Mouse (Mus musculus) forebrain, embryonic 14.5 days (tissue): ENCODE data around the gene Gm43738. TPM values are rescaled to one million over a fixed set of nuclear protein-coding genes. Genes with fewer than 3 reads are reported as not detected.
"Not testable (repeated sequence)": the region's sequence is repeated elsewhere in the genome, so short reads cannot be mapped to it uniquely, and the experiment has no call there.

Experiments
- ATAC-seq: fragments of 200-750 bp; cut with Nextera tagmentation; 2 replicates; pipeline ENCODE4 v1.8.0; 2017; ENCODE audit warnings: mild to moderate bottlenecking, moderate library complexity
- DNase-seq: peaks from one replicate; pipeline ENCODE4 v3.0.0-alpha.2; 2015; ENCODE audit warnings: low spot score
- H3K27ac ChIP-seq: fragments of 300-500 bp; sonication (generic); 2 replicates; pipeline ENCODE4 v1.5.1; 2014; ENCODE audit warnings: low read depth, mild to moderate bottlenecking, control low read depth, low read length, moderate library complexity
- H3K27me3 ChIP-seq: fragments of 300-500 bp; sonication (generic); replicated peaks from 2 replicates; pipeline ENCODE4 v1.6.1; 2014; ENCODE audit warnings: low read length, control low read depth, mixed read lengths; ENCODE audit not compliant: control insufficient read depth, insufficient read depth
- H3K36me3 ChIP-seq: fragments of 300-500 bp; sonication (generic); 2 replicates; pipeline ENCODE4 v1.6.1; 2014; ENCODE audit warnings: low read length, control low read depth; ENCODE audit not compliant: control insufficient read depth, insufficient read depth
- H3K4me1 ChIP-seq: fragments of 300-500 bp; sonication (generic); 2 replicates; pipeline ENCODE4 v1.6.1; 2014; ENCODE audit warnings: antibody characterized with exemption, low read length, control low read depth; ENCODE audit not compliant: control insufficient read depth, insufficient read depth
- H3K4me2 ChIP-seq: fragments of 300-500 bp; sonication (generic); 2 replicates; pipeline ENCODE4 v1.6.1; 2014; ENCODE audit warnings: mild to moderate bottlenecking, control low read depth, low read length
- H3K4me3 ChIP-seq: fragments of 300-500 bp; sonication (generic); 2 replicates; pipeline ENCODE4 v1.5.1; 2014; ENCODE audit warnings: low read depth, low read length, control low read depth
- H3K9ac ChIP-seq: fragments of 300-500 bp; sonication (generic); 2 replicates; pipeline ENCODE4 v1.6.1; 2014; ENCODE audit warnings: mild to moderate bottlenecking, low read length, control low read depth, moderate library complexity
- H3K9me3 ChIP-seq: fragments of 300-500 bp; sonication (generic); replicated peaks from 2 replicates; pipeline ENCODE4 v1.6.1; 2016; ENCODE audit warnings: low read length, control low read depth, mixed read lengths; ENCODE audit not compliant: control insufficient read depth
- WGBS: fragments of 180-500 bp; shearing (Covaris S2); extraction: QIAGEN DNeasy Blood & Tissue Kit; methylation state at CpG from one replicate; pipeline ENCODE4 v1.1.7; 2014; 5-methylcytosine and 5-hydroxymethylcytosine counted together
- polyA plus RNA-seq: library from polyadenylated mRNA; unstranded; fragments of >200 nt; fragmentation: Nextera tagmentation; extraction: Ambion mirVana; gene quantifications from 2 replicates; pipeline ENCODE4 v1.2.1, GENCODE M21; 2014

Gm43738 gene
- polyA plus RNA-seq, 1 experiment from 2014 or later, result not detected

GRCm38 (mm10) chr3:89084133-89084532 is 16.8 kb downstream of the Gm43738 start:
- Histone ChIP-seq H3K27ac (no peak overlapping the region), H3K9ac (no peak overlapping the region), H3K27me3 (0 out of 2 replicates have a peak, but pooled peaks cover 9% of the 10 kb centered on the region), H3K9me3 (no peaks in the 10 kb centered on the region), H3K4me1 (no peaks in the 10 kb centered on the region), H3K4me2 (no peak overlapping the region), H3K36me3 (peaks cover 61% of the 10 kb centered on the region), H3K4me3 (no peak overlapping the region)
- no peak for DNase-seq
- 78% methylated on average over 2 of the region's 2 CpGs for WGBS
- no peak for ATAC-seq

- not testable (repeated sequence) for H3K4me1 ChIP-seq, H3K4me3 ChIP-seq, DNase-seq, H3K9ac ChIP-seq, H3K27ac ChIP-seq, H3K9me3 ChIP-seq, ATAC-seq, H3K27me3 ChIP-seq, H3K4me2 ChIP-seq
- H3K36me3 ChIP-seq, result peaks cover 55% of the 10 kb centered on the region
Measured at GRCm38 (mm10) chr3:89082287-89082686, 18.6 kb downstream of the Gm43738 start.

GRCm38 (mm10) chr3:89077383-89077782 is 23.5 kb downstream of the Gm43738 start:
- no peak overlapping the region for H3K4me3 ChIP-seq
- no peak overlapping the region for H3K4me2 ChIP-seq
- H3K27me3 ChIP-seq, result no peaks in the 10 kb centered on the region
- 91% methylated on average over 9 of the region's 9 CpGs for WGBS
- no peak overlapping the region for H3K27ac ChIP-seq
- DNase-seq, result no peak
- no peaks in the 10 kb centered on the region for H3K9me3 ChIP-seq
- H3K36me3 ChIP-seq, result peaks cover 69% of the 10 kb centered on the region
- no peak overlapping the region for H3K9ac ChIP-seq
- H3K4me1 ChIP-seq, result no peaks in the 10 kb centered on the region
- no peak for ATAC-seq

GRCm38 (mm10) chr3:89067265-89067664 is 33.6 kb downstream of the Gm43738 start:
- no peak for DNase-seq

GRCm38 (mm10) chr3:89061696-89062095 is 39.2 kb downstream of the Gm43738 start:
- no peaks in the 10 kb centered on the region for H3K4me1 ChIP-seq
- no peak overlapping the region for H3K27ac ChIP-seq
- no peak overlapping the region for H3K4me2 ChIP-seq
- H3K9me3 ChIP-seq, result no peaks in the 10 kb centered on the region
- no peak overlapping the region for H3K9ac ChIP-seq
- peaks cover 90% of the 10 kb centered on the region for H3K36me3 ChIP-seq
- ATAC-seq, result no peak
- no peak for DNase-seq
- H3K27me3 ChIP-seq, result no peaks in the 10 kb centered on the region
- no peak overlapping the region for H3K4me3 ChIP-seq
- WGBS, result 56% methylated on average over 3 of the region's 3 CpGs

More at GRCm38 (mm10) chr3:89067265-89067664, 33.6 kb downstream of the Gm43738 start:
- ATAC-seq, result no peak
- H3K4me1 ChIP-seq, result no peaks in the 10 kb centered on the region
- peaks cover 93% of the 10 kb centered on the region for H3K36me3 ChIP-seq
- H3K4me2 ChIP-seq, result no peak overlapping the region
- no peaks in the 10 kb centered on the region for H3K9me3 ChIP-seq
- no peak overlapping the region for H3K4me3 ChIP-seq
- H3K27me3 ChIP-seq, result no peaks in the 10 kb centered on the region
- H3K27ac ChIP-seq, result no peak overlapping the region
- H3K9ac ChIP-seq, result no peak overlapping the region

- 75% methylated on average over 3 of the region's 3 CpGs for WGBS
- ATAC-seq (no peak), DNase-seq (peak; percentile 26)
- H3K9me3 ChIP-seq, result no peaks in the 10 kb centered on the region
- no peaks in the 10 kb centered on the region for H3K27me3 ChIP-seq
- H3K9ac ChIP-seq, result no peak overlapping the region
- peaks cover 91% of the 10 kb centered on the region for H3K36me3 ChIP-seq
- H3K4me1 ChIP-seq, result no peaks in the 10 kb centered on the region
- no peak overlapping the region for H3K4me2 ChIP-seq
- no peak overlapping the region for H3K4me3 ChIP-seq
- H3K27ac ChIP-seq, result no peak overlapping the region
Measured at GRCm38 (mm10) chr3:89058783-89059182, 42.1 kb downstream of the Gm43738 start.

GRCm38 (mm10) chr3:89058361-89058760 is 42.5 kb downstream of the Gm43738 start:
- H3K4me1 ChIP-seq, result no peaks in the 10 kb centered on the region
- no peak overlapping the region for H3K4me3 ChIP-seq
- H3K4me2 ChIP-seq, result no peak overlapping the region
- no peak for ATAC-seq
- H3K9me3 ChIP-seq, result no peaks in the 10 kb centered on the region
- DNase-seq, result no peak
- WGBS, result 95% methylated on average over 9 of the region's 9 CpGs
- H3K27me3 ChIP-seq, result no peaks in the 10 kb centered on the region
- no peak overlapping the region for H3K27ac ChIP-seq
- H3K36me3 ChIP-seq, result peaks cover 91% of the 10 kb centered on the region
- no peak overlapping the region for H3K9ac ChIP-seq

- no peak overlapping the region for H3K4me3 ChIP-seq
- peaks cover 82% of the 10 kb centered on the region for H3K36me3 ChIP-seq
- no peak for ATAC-seq
Measured at GRCm38 (mm10) chr3:89043359-89043758, 57.5 kb downstream of the Gm43738 start.

More at GRCm38 (mm10) chr3:89043359-89043758, 57.5 kb downstream of the Gm43738 start:
- H3K4me1 ChIP-seq, result no peaks in the 10 kb centered on the region
- WGBS, result 84% methylated on average over 4 of the region's 4 CpGs
- no peaks in the 10 kb centered on the region for H3K9me3 ChIP-seq
- no peak overlapping the region for H3K27ac ChIP-seq
- no peak overlapping the region for H3K4me2 ChIP-seq
- no peak for DNase-seq
- H3K9ac ChIP-seq, result no peak overlapping the region
- H3K27me3 ChIP-seq, result no peaks in the 10 kb centered on the region
